Mouse (Mus musculus): ENCODE measurements around the gene Adh5.

Gene Adh5

GRCm38 (mm10) chr3:138442612-138443464 lies at the start of gene Adh5:
Gene Adh5 (plus strand): TSS chr3:138443093.
- in situ Hi-C loops (cut with MboI, MseI), result loop anchor here (25.0 kb wide), 1 partner anchor 456 kb away; the partner anchor contains the start of gene Dapp1

- in situ Hi-C loops (cut with MboI, MseI), result no loop called here
These were observed 38.0 kb upstream of the Adh5 start for GRCm38 (mm10) chr3:138404872-138405271.

GRCm38 (mm10) chr3:138405341-138405740 lies 37.6 kb upstream of the Adh5 start:
- in situ Hi-C loops (cut with MboI, MseI), result no loop called here

- in situ Hi-C loops (cut with MboI, MseI), result no loop called here
These were observed 37.1 kb upstream of the Adh5 start for GRCm38 (mm10) chr3:138405840-138406239.

GRCm38 (mm10) chr3:138407920-138408319 lies 35.0 kb upstream of the Adh5 start:
- in situ Hi-C loops (cut with MboI, MseI), result no loop called here

- in situ Hi-C loops (cut with MboI, MseI), result no loop called here
These were observed 33.3 kb upstream of the Adh5 start for GRCm38 (mm10) chr3:138409585-138409984.

GRCm38 (mm10) chr3:138410211-138410610 lies 32.7 kb upstream of the Adh5 start:
- in situ Hi-C loops (cut with MboI, MseI), result loop anchor here (5.0 kb wide), 1 partner anchor 63 kb away; no protein-coding TSS in a partner anchor

- in situ Hi-C loops (cut with MboI, MseI), result no loop called here
These were observed 27.7 kb upstream of the Adh5 start, which contains the start of gene Adh4 for GRCm38 (mm10) chr3:138415121-138415690. Gene Adh4 (plus strand): TSS chr3:138415466.

- in situ Hi-C loops (cut with MboI, MseI), result no loop called here
These were observed 23.5 kb upstream of the Adh5 start for GRCm38 (mm10) chr3:138419369-138419768.

- in situ Hi-C loops (cut with MboI, MseI), result no loop called here
These were observed 22.5 kb upstream of the Adh5 start for GRCm38 (mm10) chr3:138420385-138420784.

- in situ Hi-C loops (cut with MboI, MseI), result no loop called here
These were observed 19.2 kb upstream of the Adh5 start for GRCm38 (mm10) chr3:138423664-138424063.

GRCm38 (mm10) chr3:138424247-138424646 lies 18.6 kb upstream of the Adh5 start:
- in situ Hi-C loops (cut with MboI, MseI), result no loop called here

- in situ Hi-C loops (cut with MboI, MseI), result loop anchor here (5.0 to 25.0 kb wide), 2 partner anchors 203 to 443 kb away; partner anchors contain the start of gene Dapp1
These were observed 12.4 kb upstream of the Adh5 start for GRCm38 (mm10) chr3:138430360-138430976.

- in situ Hi-C loops (cut with MboI, MseI), result loop anchor here (5.0 to 25.0 kb wide), 2 partner anchors 205 to 445 kb away; partner anchors contain the start of gene Dapp1
These were observed 11.1 kb upstream of the Adh5 start for GRCm38 (mm10) chr3:138431835-138432234.

- in situ Hi-C loops (cut with MboI, MseI), result loop anchor here (25.0 kb wide), 1 partner anchor 451 kb away; the partner anchor contains the start of gene Dapp1
These were observed 4.2 kb upstream of the Adh5 start for GRCm38 (mm10) chr3:138438716-138439115.

GRCm38 (mm10) chr3:138442203-138442602 lies 690 bp upstream of the Adh5 start:
- in situ Hi-C loops (cut with MboI, MseI), result loop anchor here (25.0 kb wide), 1 partner anchor 455 kb away; the partner anchor contains the start of gene Dapp1

GRCm38 (mm10) chr3:138443465-138443771 lies 525 bp downstream of the Adh5 start:
- in situ Hi-C loops (cut with MboI, MseI), result loop anchor here (25.0 kb wide), 1 partner anchor 456 kb away; the partner anchor contains the start of gene Dapp1

GRCm38 (mm10) chr3:138448077-138448860 lies 5.4 kb downstream of the Adh5 start:
- in situ Hi-C loops (cut with MboI, MseI), result loop anchor here (25.0 kb wide), 1 partner anchor 461 kb away; the partner anchor contains the start of gene Dapp1

- in situ Hi-C loops (cut with MboI, MseI), result no loop called here
These were observed 9.3 kb downstream of the Adh5 start for GRCm38 (mm10) chr3:138452169-138452568.

GRCm38 (mm10) chr3:138454234-138454633 lies 11.3 kb downstream of the Adh5 start:
- in situ Hi-C loops (cut with MboI, MseI), result no loop called here
